Mouse (Mus musculus) cerebellum, postnatal 10 days (tissue): ENCODE measurements around the gene Plin3.
A peak's percentile ranks its signal among the peaks of the same experiment; 100 is the strongest.
"Not testable (repeated sequence)": the region's sequence is repeated elsewhere in the genome, so short reads cannot be mapped to it uniquely, and the experiment has no call there.

Source experiments
- DNase-seq, 2 experiments: peaks; one replicate each; pipeline ENCODE4 v3.0.0; 2021; ENCODE audit warnings: mixed read lengths in 2 of 2

Plin3 gene

GRCm38 (mm10) chr17:56273482-56273881 is 19.2 kb downstream of the Plin3 start:
- DNase-seq: no peak

- no peak for DNase-seq
Measured at GRCm38 (mm10) chr17:56272644-56273043, 20.0 kb downstream of the Plin3 start.

GRCm38 (mm10) chr17:56271609-56272253 is 20.9 kb downstream of the Plin3 start:
- no peak for DNase-seq

GRCm38 (mm10) chr17:56269741-56270140 is 22.9 kb downstream of the Plin3 start:
- DNase-seq: no peak

GRCm38 (mm10) chr17:56269153-56269630 is 23.5 kb downstream of the Plin3 start:
- peak; percentile 78 to 84 for DNase-seq

- no peak for DNase-seq
Measured at GRCm38 (mm10) chr17:56266271-56266670, 26.4 kb downstream of the Plin3 start.

GRCm38 (mm10) chr17:56265869-56266268 is 26.8 kb downstream of the Plin3 start:
- DNase-seq: no peak

GRCm38 (mm10) chr17:56265011-56265410 is 27.7 kb downstream of the Plin3 start:
- DNase-seq: no peak

GRCm38 (mm10) chr17:56264020-56264419 is 28.7 kb downstream of the Plin3 start:
- peak; percentile 90 to 93 for DNase-seq

GRCm38 (mm10) chr17:56262645-56263094 is 30.0 kb downstream of the Plin3 start:
- no peak for DNase-seq

GRCm38 (mm10) chr17:56261166-56261565 is 31.5 kb downstream of the Plin3 start:
- no peak for DNase-seq

GRCm38 (mm10) chr17:56259301-56260037 is 33.2 kb downstream of the Plin3 start:
- DNase-seq: no peak

- DNase-seq: not testable (repeated sequence)
Measured at GRCm38 (mm10) chr17:56258812-56259211, 33.9 kb downstream of the Plin3 start.

GRCm38 (mm10) chr17:56258269-56258668 is 34.4 kb downstream of the Plin3 start:
- not testable (repeated sequence) for DNase-seq

- DNase-seq: peak; percentile 51 to 53
Measured at GRCm38 (mm10) chr17:56257181-56257894, 35.3 kb downstream of the Plin3 start.

- DNase-seq: peak; percentile 95
Measured at GRCm38 (mm10) chr17:56256239-56256881, 36.3 kb downstream of the Plin3 start, which contains the start of gene Fem1a. Fem1a (plus strand) TSS chr17:56256810.

GRCm38 (mm10) chr17:56255863-56256238 is 36.8 kb downstream of the Plin3 start:
- peak; percentile 100 for DNase-seq

GRCm38 (mm10) chr17:56255429-56255828 is 37.2 kb downstream of the Plin3 start:
- DNase-seq: peak; percentile 76 to 77

GRCm38 (mm10) chr17:56254695-56255094 is 38.0 kb downstream of the Plin3 start:
- DNase-seq: no peak

GRCm38 (mm10) chr17:56251136-56251829 is 41.4 kb downstream of the Plin3 start:
- peak; percentile 87 to 91 for DNase-seq

GRCm38 (mm10) chr17:56245608-56246007 is 47.1 kb downstream of the Plin3 start:
- DNase-seq: peak in 1 of 2 experiments; percentile 34
